Mouse (Mus musculus) cortical plate, adult 2 months (tissue): ENCODE results near the gene Olfr317. TPM values are rescaled to one million over a fixed set of nuclear protein-coding genes. Genes with fewer than 3 reads are reported as not detected.
"Not testable (repeated sequence)": the region's sequence is repeated elsewhere in the genome, so short reads cannot be mapped to it uniquely, and the experiment has no call there.

Source experiments
- H3K27ac ChIP-seq: fragments of 200-500 bp; 2 replicates; pipeline ENCODE4 v1.5.1; 2012; ENCODE audit warnings: low read length, control low read depth, inconsistent platforms; ENCODE audit not compliant: insufficient read depth
- H3K4me1 ChIP-seq: fragments of 200-500 bp; 2 replicates; pipeline ENCODE4 v1.6.1; 2011; ENCODE audit warnings: low read length; ENCODE audit not compliant: control insufficient read depth, insufficient read depth
- H3K4me3 ChIP-seq: fragments of 200-500 bp; 2 replicates; pipeline ENCODE4 v1.5.1; 2011; ENCODE audit warnings: mild to moderate bottlenecking, low read length, control low read depth; ENCODE audit not compliant: insufficient read depth
- CTCF ChIP-seq: fragments of 200-500 bp; IDR thresholded peaks from 2 replicates; pipeline ENCODE4 v1.5.1; 2011; ENCODE audit warnings: mild to moderate bottlenecking, control low read depth, low read length; ENCODE audit not compliant: insufficient read depth; ENCODE audit errors: extremely low read depth
- POLR2A ChIP-seq: fragments of 200-500 bp; IDR thresholded peaks from 2 replicates; pipeline ENCODE4 v1.6.1; 2011; ENCODE audit warnings: mild to moderate bottlenecking, low read length, control low read depth; ENCODE audit not compliant: insufficient read depth; ENCODE audit errors: extremely low read depth
- polyA plus RNA-seq: library from polyadenylated mRNA; depleted of rRNA; stranded (reverse); fragments of >200 nt; gene quantifications from 2 replicates; pipeline ENCODE4 v1.2.3, GENCODE M21; 2012; rRNA removed

The Olfr317 gene
- polyA plus RNA-seq, 1 experiment: 0.27 TPM

DNA sequence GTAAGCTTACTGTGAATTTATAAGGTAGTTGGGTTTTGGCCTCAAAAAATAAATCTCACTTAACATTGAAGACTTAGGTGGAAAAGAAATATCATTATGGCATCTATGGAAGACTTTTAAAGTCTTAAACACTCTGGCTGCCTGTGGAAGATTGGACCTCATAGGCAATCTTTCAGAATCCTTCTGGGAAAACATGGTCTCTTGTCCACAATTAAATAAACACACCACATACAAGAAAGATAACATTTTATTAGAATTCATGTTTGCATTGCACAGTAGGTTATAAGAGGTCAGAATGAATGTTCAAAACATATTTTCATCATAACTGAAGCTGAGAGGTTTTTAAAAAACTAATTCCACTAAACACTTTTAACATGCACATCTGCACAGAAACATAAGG, 15.1 kb downstream of the Olfr317 start, which contains the start of gene Olfr318:
Olfr318 (minus strand) TSS at position 101 of the 400 bp plus-strand sequence.
- Histone ChIP-seq H3K4me1 (no peaks in the 10 kb centered on the region), H3K27ac (no peak within 1 kb of the TSS), H3K4me3 (no peak within 1 kb of the TSS)
- TF ChIP-seq CTCF (no peak), POLR2A (no peak)

DNA sequence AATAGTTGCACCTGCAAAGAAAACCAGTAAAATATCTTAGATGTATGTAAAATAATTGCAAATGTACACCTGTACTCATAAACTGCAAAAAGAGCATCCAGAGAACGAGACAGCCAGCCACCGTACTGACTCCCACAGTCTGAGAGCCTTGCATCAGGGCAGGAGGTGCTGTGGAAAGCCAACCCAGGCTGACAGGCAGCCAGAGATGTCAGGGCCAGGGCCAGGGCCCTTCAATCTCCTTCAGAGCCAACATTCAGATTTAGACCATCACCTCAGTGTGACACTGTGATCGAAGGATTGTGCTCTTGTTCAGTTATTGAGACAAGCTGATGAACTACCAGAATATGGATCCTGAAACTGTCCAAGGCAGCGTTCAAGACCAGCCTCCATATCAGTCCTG, 19.3 kb downstream of the Olfr317 start:
- Histone ChIP-seq H3K4me1 (no peaks in the 10 kb centered on the region), H3K4me3 (no peak overlapping the region), H3K27ac (no peak overlapping the region)
- no peak for TF ChIP-seq CTCF
- TF ChIP-seq POLR2A: no peak

DNA sequence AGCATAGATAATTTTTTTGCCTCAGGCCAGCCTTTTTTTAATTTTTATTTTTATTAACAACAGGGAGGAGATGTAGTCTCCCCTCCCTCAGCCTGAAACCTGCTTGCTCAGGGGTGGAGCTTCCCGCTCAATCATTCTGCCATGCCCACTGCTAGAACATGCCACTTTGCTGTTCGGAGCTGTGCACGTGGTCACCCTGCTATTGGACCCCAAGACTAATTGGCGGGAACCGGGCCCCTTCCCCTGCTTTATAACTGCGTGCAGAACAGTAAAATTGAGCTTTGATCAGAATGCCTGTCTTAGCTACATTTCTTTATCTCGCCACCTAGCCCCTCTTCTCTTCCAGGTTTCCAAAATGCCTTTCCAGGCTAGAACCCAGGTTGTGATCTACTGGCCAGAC, 21.3 kb downstream of the Olfr317 start:
- not testable (repeated sequence) for H3K4me1 ChIP-seq, H3K4me3 ChIP-seq, H3K27ac ChIP-seq

DNA sequence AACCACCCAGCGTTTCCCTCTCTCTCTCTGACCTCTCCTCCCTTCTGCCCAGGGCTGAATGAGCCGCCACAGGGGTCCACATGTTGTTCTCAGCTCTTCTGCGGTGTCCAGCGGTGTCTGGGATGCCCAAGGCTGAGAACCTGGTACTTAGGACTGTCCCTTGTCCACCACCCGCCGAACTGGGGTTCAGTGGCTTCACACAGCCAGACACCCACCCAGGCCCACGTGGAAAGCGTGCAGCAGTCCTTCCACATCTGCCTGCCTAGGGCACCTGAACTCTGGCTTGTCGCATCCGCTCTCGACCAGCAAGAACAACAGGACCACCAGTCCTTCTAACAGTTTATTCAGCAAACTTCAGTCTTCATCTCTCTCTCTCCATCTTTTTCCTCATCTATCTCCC, 29.9 kb downstream of the Olfr317 start:
- Histone ChIP-seq H3K27ac (no peak overlapping the region), H3K4me1 (no peaks in the 10 kb centered on the region), H3K4me3 (no peak overlapping the region)
- TF ChIP-seq CTCF: no peak
- TF ChIP-seq POLR2A: no peak

DNA sequence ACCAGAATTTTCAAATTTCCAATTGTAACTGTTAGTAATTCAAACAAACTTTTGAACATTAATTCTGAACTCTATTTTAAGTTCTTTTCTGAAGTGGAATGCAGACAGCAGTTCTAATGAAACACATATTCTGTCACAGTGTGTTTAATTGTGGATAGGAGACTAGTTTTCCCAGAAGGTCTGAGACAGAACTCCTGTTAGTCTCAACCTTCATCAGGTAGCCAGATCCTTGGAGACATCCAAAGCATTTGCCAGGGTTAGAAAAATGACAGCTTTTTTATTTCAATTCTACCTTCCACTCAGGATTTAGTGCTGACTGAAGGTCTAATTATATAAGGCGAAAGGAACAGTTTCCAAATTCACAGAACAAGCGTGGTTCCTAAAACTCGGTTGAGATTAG, 40.1 kb downstream of the Olfr317 start, which contains the start of gene Olfr319:
Olfr319 (plus strand) TSS at position 301 of the 400 bp plus-strand sequence.
- Histone ChIP-seq H3K4me1 (no peaks in the 10 kb centered on the region), H3K27ac (no peak within 1 kb of the TSS), H3K4me3 (no peak within 1 kb of the TSS)
- no peak for TF ChIP-seq CTCF
- no peak for TF ChIP-seq POLR2A

Other genes with a start within 250 kb of the Olfr317 start
- gene Olfr332, start 246.7 kb downstream of the Olfr317 start, polyA plus RNA-seq: not detected in 2 replicates
- gene Olfr331, start 236.6 kb downstream of the Olfr317 start, polyA plus RNA-seq: not detected in 2 replicates
- gene Olfr330, start 204.4 kb downstream of the Olfr317 start, polyA plus RNA-seq: not detected in 2 replicates
- 0.08 TPM in 1 of 2 replicates, not detected in the other for gene Olfr329-ps, start 192.8 kb downstream of the Olfr317 start, polyA plus RNA-seq
- gene Olfr328, start 183.6 kb downstream of the Olfr317 start, polyA plus RNA-seq: 0.06 TPM in 1 of 2 replicates, not detected in the other
- not detected in 2 replicates for gene Olfr224, start 168.7 kb downstream of the Olfr317 start, polyA plus RNA-seq
- gene Olfr325, start 161.5 kb downstream of the Olfr317 start, polyA plus RNA-seq: not detected in 2 replicates
- not detected in 2 replicates for gene Olfr324, start 144.1 kb downstream of the Olfr317 start, polyA plus RNA-seq
- not detected in 2 replicates for gene 2210407C18Rik, start 123.1 kb downstream of the Olfr317 start, polyA plus RNA-seq
- not detected in 2 replicates for gene Olfr323, start 108.7 kb downstream of the Olfr317 start, polyA plus RNA-seq
- 0.04 and 0.08 TPM in 2 replicates for gene Trim58, start 98.7 kb downstream of the Olfr317 start, polyA plus RNA-seq
- not detected in 2 replicates for gene Olfr322, start 80.4 kb downstream of the Olfr317 start, polyA plus RNA-seq
- not detected in 2 replicates for gene Olfr320, start 58.1 kb downstream of the Olfr317 start, polyA plus RNA-seq
- gene Olfr319, start 40.0 kb downstream of the Olfr317 start, polyA plus RNA-seq: not detected in 2 replicates
- not detected in 2 replicates for gene Olfr318, start 15.2 kb downstream of the Olfr317 start, polyA plus RNA-seq
- 1.6 and 2.3 TPM in 2 replicates for gene Olfr316, start 13.5 kb upstream of the Olfr317 start, polyA plus RNA-seq
- gene Olfr315, start 34.0 kb upstream of the Olfr317 start, polyA plus RNA-seq: not detected in 2 replicates
- not detected in 2 replicates for gene Olfr314, start 43.7 kb upstream of the Olfr317 start, polyA plus RNA-seq
- gene Fam183b, start 62.7 kb upstream of the Olfr317 start, polyA plus RNA-seq: 1.7 and 2.2 TPM in 2 replicates
- not detected in 2 replicates for gene Olfr313, start 75.8 kb upstream of the Olfr317 start, polyA plus RNA-seq
- not detected in 2 replicates for gene Olfr312, start 90.0 kb upstream of the Olfr317 start, polyA plus RNA-seq
- 0.06 TPM in 1 of 2 replicates, not detected in the other for gene Olfr311, start 100.0 kb upstream of the Olfr317 start, polyA plus RNA-seq
- 18.2 and 21.5 TPM in 2 replicates for gene Gm12258, start 107.9 kb upstream of the Olfr317 start, polyA plus RNA-seq
- gene 2810021J22Rik, start 128.0 kb upstream of the Olfr317 start, polyA plus RNA-seq: 5.7 and 5.9 TPM in 2 replicates
- 5.6 and 6.0 TPM in 2 replicates for gene Zfp39, start 165.0 kb upstream of the Olfr317 start, polyA plus RNA-seq
- gene Btnl10, start 178.7 kb upstream of the Olfr317 start, polyA plus RNA-seq: not detected in 2 replicates
- 567 and 588 TPM in 2 replicates for gene Rnf187, start 199.7 kb upstream of the Olfr317 start, polyA plus RNA-seq
- 101 and 112 TPM in 2 replicates for gene Hist3h2ba, start 209.7 kb upstream of the Olfr317 start, polyA plus RNA-seq
- gene Hist3h2a, start 215.5 kb upstream of the Olfr317 start, polyA plus RNA-seq: 40.1 and 42.8 TPM in 2 replicates
- 6.6 and 7.4 TPM in 2 replicates for gene Trim17, start 215.5 kb upstream of the Olfr317 start, polyA plus RNA-seq
- 25.9 and 26.7 TPM in 2 replicates for gene Trim11, start 238.9 kb upstream of the Olfr317 start, polyA plus RNA-seq